Mouse (Mus musculus): Measurements from ENCODE around the gene Fut8.
A peak's percentile ranks its signal among the peaks of the same experiment; 100 is the strongest.
"Not testable (repeated sequence)": the region's sequence is repeated elsewhere in the genome, so short reads cannot be mapped to it uniquely, and the experiment has no call there.

Gene Fut8

GRCm38 (mm10) chr12:77223595-77223994, 14.3 kb upstream of the Fut8 start:
- peak; percentile 4 for DNase-seq

GRCm38 (mm10) chr12:77224121-77224520, 13.8 kb upstream of the Fut8 start:
- no peak for DNase-seq

GRCm38 (mm10) chr12:77224891-77225290, 13.0 kb upstream of the Fut8 start:
- DNase-seq = no peak

- no peak for DNase-seq
These were observed 12.2 kb upstream of the Fut8 start for GRCm38 (mm10) chr12:77225727-77226126.

GRCm38 (mm10) chr12:77235958-77236357, 2.0 kb upstream of the Fut8 start:
- DNase-seq = no peak

DNA sequence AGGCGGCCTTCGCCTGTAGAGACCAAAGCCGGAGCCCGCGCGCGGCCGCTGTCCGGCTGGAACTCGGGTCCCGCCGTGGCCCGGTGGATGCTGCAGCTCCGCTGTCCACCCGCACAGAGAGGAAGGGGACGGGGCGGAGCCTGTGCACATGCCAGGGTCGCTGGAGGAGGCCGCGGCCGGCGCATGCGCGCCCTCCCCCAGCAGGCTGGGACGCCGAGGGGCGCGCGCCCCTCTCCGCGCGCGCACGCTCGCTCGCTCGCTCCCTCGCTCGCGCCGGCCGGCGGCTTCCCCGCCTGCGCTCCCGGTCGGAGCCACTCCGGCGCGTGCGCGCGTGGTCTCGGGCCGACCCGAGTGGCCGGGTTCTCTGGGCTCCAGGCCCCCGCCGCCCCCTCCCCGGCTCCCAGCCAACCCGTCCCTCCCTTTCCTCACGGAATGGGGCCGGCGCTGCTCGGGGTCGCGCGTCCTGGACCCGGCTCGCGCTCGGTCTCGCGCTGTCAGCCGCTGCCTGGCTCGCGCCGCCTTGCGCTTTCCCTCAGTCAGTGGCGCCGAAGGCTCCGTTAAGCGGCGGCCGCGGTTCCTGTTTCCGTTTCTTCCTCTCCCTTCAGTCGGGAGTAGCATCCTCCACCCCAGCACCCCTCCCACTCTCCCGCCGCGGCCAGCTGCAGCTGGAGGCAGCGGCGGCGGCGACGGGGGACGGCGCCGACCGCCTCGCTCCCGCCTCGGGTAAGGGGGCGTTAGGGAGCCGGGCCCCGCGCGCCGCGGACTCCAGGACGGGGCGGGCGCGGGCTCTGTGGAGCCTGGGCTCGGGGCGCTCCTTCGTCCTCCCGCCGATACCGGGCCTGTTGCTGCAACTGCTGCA, 835 bp downstream of the Fut8 start:
- DNase-seq = peak; percentile 91

GRCm38 (mm10) chr12:77239390-77240061, 1.6 kb downstream of the Fut8 start:
- DNase-seq = no peak

DNA sequence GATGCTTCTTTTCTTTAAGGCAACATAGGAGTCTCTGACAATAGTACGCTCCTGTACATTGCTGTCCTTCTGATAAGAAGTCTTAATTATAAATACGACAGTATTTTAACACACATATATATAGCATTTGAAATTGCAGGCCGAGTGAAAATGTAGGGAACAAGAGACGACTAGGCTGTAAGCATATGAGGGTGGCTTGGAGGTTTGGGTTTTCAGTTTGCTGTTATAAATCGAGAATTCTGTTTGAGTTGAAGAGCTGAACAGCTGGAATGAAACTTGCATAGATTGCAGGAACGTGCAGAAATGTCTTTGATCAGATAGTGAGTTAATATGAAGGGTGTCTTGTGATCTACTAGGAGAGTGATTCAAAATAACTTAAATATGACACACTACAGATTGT, 2.4 kb downstream of the Fut8 start:
- no peak for DNase-seq

- DNase-seq = no peak
These were observed 2.9 kb downstream of the Fut8 start for GRCm38 (mm10) chr12:77240839-77241238.

DNA sequence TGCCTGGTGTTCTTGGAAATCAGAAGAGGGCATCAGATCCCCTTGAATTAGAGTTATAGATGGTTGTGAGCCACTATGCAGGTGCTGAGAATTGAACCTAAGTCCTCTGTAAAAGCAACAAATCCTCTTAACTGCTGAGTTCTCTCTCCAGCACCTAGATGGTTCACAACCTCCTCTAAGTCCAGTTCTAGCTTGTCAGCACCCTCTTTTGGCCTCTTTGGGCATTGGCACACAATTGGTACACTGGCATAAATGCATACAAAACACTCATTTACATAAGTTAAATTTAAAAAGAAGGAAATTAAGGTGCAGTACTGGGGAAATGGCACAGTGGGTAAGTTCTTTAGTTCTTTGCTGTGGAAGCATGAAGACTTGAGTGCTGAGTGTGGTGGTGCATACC, 24.7 kb downstream of the Fut8 start:
- no peak for DNase-seq

- DNase-seq = no peak
These were observed 25.9 kb downstream of the Fut8 start for GRCm38 (mm10) chr12:77263816-77264215.

- no peak for DNase-seq
These were observed 32.8 kb downstream of the Fut8 start for GRCm38 (mm10) chr12:77270694-77271093.

GRCm38 (mm10) chr12:77288507-77288906, 50.6 kb downstream of the Fut8 start:
- DNase-seq = no peak

DNA sequence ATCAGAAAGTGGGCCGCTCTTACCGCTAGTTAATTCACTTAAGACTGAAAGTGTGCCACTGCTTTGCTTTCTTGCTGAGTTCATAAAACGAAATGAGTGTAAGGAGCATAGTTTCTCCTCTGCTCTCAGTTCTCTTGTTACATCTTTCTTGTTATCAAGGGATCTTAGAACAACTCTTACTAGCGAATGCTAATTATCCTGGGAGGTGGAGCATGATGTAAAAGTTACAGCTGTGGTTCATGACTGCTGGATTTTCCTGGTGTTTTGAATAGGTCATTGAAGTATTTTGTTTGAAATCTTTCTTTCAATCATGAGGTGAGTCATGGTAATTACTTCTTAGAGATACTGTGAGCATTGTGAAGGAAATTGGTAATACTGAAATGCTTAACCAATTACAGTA, 53.1 kb downstream of the Fut8 start:
- no peak for DNase-seq

DNA sequence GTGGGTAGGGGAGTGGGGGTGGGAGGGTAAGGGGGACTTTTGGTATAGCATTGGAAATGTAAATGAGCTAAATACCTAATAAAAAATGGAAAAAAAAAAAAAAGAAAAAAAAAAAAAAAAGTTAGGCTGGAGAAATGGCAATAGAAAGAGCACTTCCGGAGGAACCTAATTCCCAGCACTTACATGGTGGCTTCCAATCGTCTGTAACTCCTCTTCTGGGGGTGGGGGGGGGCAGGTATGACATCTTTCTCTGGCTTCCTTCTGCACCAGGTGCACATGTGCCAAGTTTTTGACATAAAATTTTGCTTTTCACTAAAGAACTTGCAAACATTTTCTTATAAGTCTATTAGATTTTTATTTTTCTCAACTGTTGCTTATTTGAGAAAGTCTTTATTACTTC, 53.9 kb downstream of the Fut8 start:
- DNase-seq = not testable (repeated sequence)

DNA sequence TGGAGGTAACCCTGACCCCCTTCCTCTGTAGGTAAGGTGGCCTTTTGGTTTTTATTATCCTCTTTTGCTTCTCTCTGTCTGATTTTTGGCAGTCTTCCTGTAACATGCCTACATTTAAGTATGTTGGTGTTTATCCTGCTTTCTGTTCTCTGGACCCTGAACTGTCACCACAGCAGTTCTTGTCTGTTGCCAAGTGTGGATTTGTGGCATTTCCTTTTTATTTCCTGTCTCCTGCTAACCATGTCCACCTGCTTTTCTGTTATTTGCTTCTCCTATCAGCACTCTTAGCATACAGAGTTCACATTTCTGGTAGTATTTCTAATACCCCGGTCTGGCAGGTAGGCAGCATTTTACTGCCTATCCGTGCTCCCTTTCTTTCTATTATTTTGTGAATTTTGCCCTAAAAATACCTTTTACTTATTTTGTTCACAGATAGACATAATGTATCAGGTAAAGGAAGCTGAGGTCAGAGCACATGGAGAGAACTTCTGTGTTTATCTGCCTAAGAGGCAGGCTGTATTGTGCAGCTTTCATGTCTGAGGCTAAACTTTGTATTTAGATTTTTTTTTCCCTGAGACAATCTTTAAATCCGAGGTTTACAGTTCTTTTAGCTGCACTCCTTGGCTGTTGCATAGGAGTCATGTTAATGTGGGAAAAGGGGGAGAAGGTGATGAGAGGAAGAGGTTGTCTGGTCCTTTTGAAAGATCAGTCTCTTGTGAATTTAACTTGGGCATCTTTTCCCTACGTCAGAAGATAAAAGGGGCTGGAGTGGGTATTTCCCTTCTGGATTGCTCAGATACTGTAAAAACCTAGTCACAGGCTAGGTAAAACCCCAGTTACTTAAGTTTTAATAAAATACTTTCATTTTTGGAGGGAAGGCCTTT, 54.7 kb downstream of the Fut8 start:
- DNase-seq = no peak

- no peak for DNase-seq
These were observed 58.2 kb downstream of the Fut8 start for GRCm38 (mm10) chr12:77296119-77296518.

DNA sequence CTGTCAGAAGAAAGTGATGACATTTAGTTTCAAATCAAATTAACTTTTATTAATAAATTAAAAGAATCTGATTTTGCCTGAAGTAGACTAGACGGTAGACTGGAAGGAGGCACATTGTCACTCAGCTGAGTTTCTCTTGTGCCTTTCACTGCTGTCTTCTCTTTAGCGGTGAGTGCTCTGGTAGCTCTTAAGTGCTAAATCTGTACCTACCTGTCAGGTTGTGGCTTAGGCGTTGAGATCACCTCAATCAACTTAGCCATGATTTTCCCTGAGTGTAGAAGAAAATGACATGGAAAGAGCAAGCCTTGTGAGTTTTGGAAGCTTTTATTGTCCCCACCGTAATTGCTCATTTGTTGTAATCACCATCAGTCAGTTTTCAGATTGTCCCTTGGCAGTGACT, 59.2 kb downstream of the Fut8 start:
- DNase-seq = no peak

GRCm38 (mm10) chr12:77297858-77298257, 59.9 kb downstream of the Fut8 start:
- no peak for DNase-seq

DNA sequence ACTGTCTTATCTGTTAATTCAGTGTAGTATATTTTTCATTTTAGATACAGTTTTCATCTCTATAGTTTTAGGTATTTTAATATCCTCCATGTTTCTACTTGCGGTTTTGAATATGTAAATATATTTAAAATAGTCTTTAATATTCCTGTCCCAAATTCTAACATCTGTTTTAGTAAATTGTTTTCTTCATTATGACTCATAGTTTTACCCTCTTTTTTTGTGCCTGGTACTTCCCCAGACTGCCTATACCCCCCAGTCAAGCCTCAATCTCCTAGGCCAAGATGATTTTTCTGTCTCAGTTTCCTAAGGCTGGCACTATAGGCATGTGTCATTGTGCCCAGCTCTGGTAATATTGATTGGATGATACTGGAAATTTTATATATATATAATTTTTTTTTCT, 64.1 kb downstream of the Fut8 start:
- DNase-seq = no peak

DNA sequence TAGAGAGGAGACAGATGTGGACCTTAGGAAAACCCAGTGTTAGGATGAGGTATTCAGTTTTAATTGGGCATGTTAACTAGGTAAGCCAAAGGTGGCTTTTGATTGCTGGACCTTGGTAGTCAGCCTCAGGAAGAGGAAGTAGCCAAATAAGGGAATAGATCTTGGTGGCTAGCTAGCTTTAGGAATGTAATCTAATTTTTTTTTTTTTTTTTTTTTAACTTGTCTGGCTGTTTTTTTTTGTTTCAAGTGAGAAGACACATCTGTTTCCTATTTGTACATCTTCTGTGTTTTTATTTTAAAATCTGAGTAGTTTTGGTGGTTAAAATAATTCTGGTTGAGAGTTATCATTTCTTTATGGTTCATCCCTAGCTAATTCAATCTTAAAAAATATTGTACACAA, 65.4 kb downstream of the Fut8 start:
- DNase-seq = no peak

- DNase-seq = no peak
These were observed 67.6 kb downstream of the Fut8 start for GRCm38 (mm10) chr12:77305502-77305901.

DNA sequence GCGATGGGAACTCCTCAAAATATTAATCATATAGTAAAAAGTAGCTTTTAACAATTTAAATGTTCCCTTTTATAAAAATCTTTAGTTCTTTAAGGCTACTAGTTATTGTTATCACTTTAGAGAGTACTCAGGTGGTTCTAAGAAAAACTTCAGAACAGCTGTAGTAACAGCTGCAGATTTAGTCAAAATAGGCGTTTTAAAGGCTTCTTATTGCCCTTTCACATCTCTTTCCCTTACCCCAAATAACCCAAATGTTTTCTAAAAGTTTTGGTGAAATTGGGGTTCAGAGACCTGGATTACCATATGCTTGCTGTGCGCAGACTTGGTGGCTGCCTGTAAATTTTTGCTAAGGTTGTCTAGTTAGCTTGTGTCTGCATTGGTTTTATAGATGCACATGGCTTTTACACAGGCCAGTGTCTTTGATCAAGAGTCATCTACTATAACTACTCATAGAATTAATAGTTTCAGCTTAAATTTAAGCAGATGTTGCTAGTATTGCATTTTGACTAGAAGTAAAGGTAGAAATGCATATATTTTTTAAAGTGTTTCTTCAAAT, 68.9 kb downstream of the Fut8 start:
- no peak for DNase-seq

Data from right cerebral cortex, postnatal 4 days (tissue).